Mouse (Mus musculus): ENCODE results near the gene Uspl1.

The Uspl1 gene

GRCm38 (mm10) chr5:149257518-149258281 lies 73.5 kb downstream of the Uspl1 start:
- CTCF ChIA-PET = no interaction called here
- POLR2A ChIA-PET = interaction anchor here in 1 of 4 experiments (1.0 kb wide), 1 partner anchor 73 kb away, joined by 3 read pairs; the partner anchor contains the start of genes Hmgb1 and Uspl1

GRCm38 (mm10) chr5:149259093-149259492 lies 74.9 kb downstream of the Uspl1 start:
- POLR2A ChIA-PET = interaction anchor here in 3 of 4 experiments (0.6 to 1.6 kb wide), 12 partner anchors 9 to 221 kb away, joined by 3 to 5 read pairs (median 3); partner anchors contain the start of genes Hmgb1 (in 1 of the 3) and Uspl1 (in 1 of the 3)
- CTCF ChIA-PET = interaction anchor here (0.5 to 1.6 kb wide), 7 partner anchors 15 to 1020 kb away, joined by 3 to 5 read pairs (median 3); partner anchors contain the start of genes Hmgb1 (in 1 of the 4) and Uspl1 (in 1 of the 4)

GRCm38 (mm10) chr5:149261449-149261848 lies 77.3 kb downstream of the Uspl1 start:
- POLR2A ChIA-PET = interaction anchor here in 2 of 4 experiments (0.5 to 1.5 kb wide), 10 partner anchors 8 to 209 kb away, joined by 3 to 4 read pairs (median 3); partner anchors contain the start of genes Hmgb1 (in 1 of the 2) and Uspl1 (in 1 of the 2)
- CTCF ChIA-PET = interaction anchor here (0.5 to 2.0 kb wide), 57 partner anchors 8 to 1467 kb away, joined by 3 to 19 read pairs (median 4); partner anchors contain the start of gene Medag (in 2 of the 4)

- CTCF ChIA-PET = interaction anchor here (0.5 to 2.0 kb wide), 61 partner anchors 8 to 1468 kb away, joined by 3 to 19 read pairs (median 4); partner anchors contain the start of gene Medag (in 2 of the 4)
Measured at GRCm38 (mm10) chr5:149261866-149262265, 77.7 kb downstream of the Uspl1 start.

GRCm38 (mm10) chr5:149264405-149264804 lies 80.3 kb downstream of the Uspl1 start, which contains the start of gene Alox5ap:
Alox5ap (plus strand) TSS chr5:149264767.
- CTCF ChIA-PET = no interaction called here
- POLR2A ChIA-PET = interaction anchor here in 1 of 4 experiments (1.0 kb wide), 1 partner anchor 13 kb away, joined by 3 read pairs; no protein-coding TSS in a partner anchor

More at GRCm38 (mm10) chr5:149261866-149262265, 77.7 kb downstream of the Uspl1 start:
- POLR2A ChIA-PET = interaction anchor here in 2 of 4 experiments (0.5 to 1.5 kb wide), 10 partner anchors 8 to 209 kb away, joined by 3 to 4 read pairs (median 3); partner anchors contain the start of genes Hmgb1 (in 1 of the 2) and Uspl1 (in 1 of the 2)

- POLR2A ChIA-PET = no interaction called here
- CTCF ChIA-PET = no interaction called here
Measured at GRCm38 (mm10) chr5:149264878-149265279, 80.7 kb downstream of the Uspl1 start.
